Mouse (Mus musculus) megakaryocyte progenitor cell, adult 5-6 weeks (primary cell): ENCODE measurements around the gene Col4a3bp. TPM values are rescaled to one million over a fixed set of nuclear protein-coding genes. Genes with fewer than 3 reads are reported as not detected.
"Not testable (repeated sequence)": the region's sequence is repeated elsewhere in the genome, so short reads cannot be mapped to it uniquely, and the experiment has no call there.

Experiments
- ATAC-seq: replicated peaks from 2 replicates; pipeline ENCODE4 v1.8.0; 2016; ENCODE audit warnings: mild to moderate bottlenecking, moderate TSS enrichment, inconsistent platforms; ENCODE audit not compliant: poor library complexity
- total RNA-seq, 2 experiments: library from RNA; stranded (forward) in 1 of 2; stranded (reverse) in 1 of 2; fragments of 157-497, 149-512 nt in 1 of 2; fragments of 200-1000 nt in 1 of 2; gene quantifications; 2 replicates each; pipeline versions ENCODE4 v1.2.3 to v1.2.4; 2015 to 2017

Col4a3bp gene
- total RNA-seq, 2 experiments from 2014 or later = 43.9 to 45.3 TPM

- ATAC-seq = peak; percentile 69
These were observed 88.0 kb downstream of the Col4a3bp start for GRCm38 (mm10) chr13:96630396-96630795.

- peak; percentile 66 for ATAC-seq
These were observed 101.8 kb downstream of the Col4a3bp start for GRCm38 (mm10) chr13:96644168-96644567.

- no peak for ATAC-seq
These were observed 103.4 kb downstream of the Col4a3bp start for GRCm38 (mm10) chr13:96645822-96646221.

GRCm38 (mm10) chr13:96653041-96653440, 110.6 kb downstream of the Col4a3bp start:
- ATAC-seq = 0 out of 2 replicates have a peak, but pooled peaks have one; percentile 9

- ATAC-seq = no peak
These were observed 114.3 kb downstream of the Col4a3bp start for GRCm38 (mm10) chr13:96656673-96657072.

- ATAC-seq = no peak
These were observed 116.5 kb downstream of the Col4a3bp start for GRCm38 (mm10) chr13:96658936-96659335.

GRCm38 (mm10) chr13:96660095-96660860, 117.9 kb downstream of the Col4a3bp start:
- ATAC-seq = no peak

- not testable (repeated sequence) for ATAC-seq
These were observed 120.7 kb downstream of the Col4a3bp start for GRCm38 (mm10) chr13:96663120-96663519.

- ATAC-seq = peak; percentile 57
These were observed 122.1 kb downstream of the Col4a3bp start for GRCm38 (mm10) chr13:96664419-96664974.

GRCm38 (mm10) chr13:96670019-96670405, 127.6 kb downstream of the Col4a3bp start:
- ATAC-seq = no peak

GRCm38 (mm10) chr13:96670406-96671077, 128.1 kb downstream of the Col4a3bp start, which contains the start of gene Hmgcr:
Gene Hmgcr (minus strand): TSS chr13:96670936.
- peak; percentile 95 for ATAC-seq

- ATAC-seq = peak; percentile 8
These were observed 128.9 kb downstream of the Col4a3bp start for GRCm38 (mm10) chr13:96671078-96671905.

GRCm38 (mm10) chr13:96671906-96672234, 129.5 kb downstream of the Col4a3bp start:
- no peak for ATAC-seq

- no peak for ATAC-seq
These were observed 129.9 kb downstream of the Col4a3bp start for GRCm38 (mm10) chr13:96672276-96672675.

GRCm38 (mm10) chr13:96673817-96674216, 131.4 kb downstream of the Col4a3bp start:
- ATAC-seq = no peak

- ATAC-seq = no peak
These were observed 133.3 kb downstream of the Col4a3bp start for GRCm38 (mm10) chr13:96675756-96676155.

- ATAC-seq = 0 out of 2 replicates have a peak, but pooled peaks have one; percentile 31
These were observed 134.7 kb downstream of the Col4a3bp start for GRCm38 (mm10) chr13:96677071-96677470.

- ATAC-seq = no peak
These were observed 136.2 kb downstream of the Col4a3bp start for GRCm38 (mm10) chr13:96678616-96679015.

GRCm38 (mm10) chr13:96680163-96681087, 138.0 kb downstream of the Col4a3bp start:
- no peak for ATAC-seq

- no peak for ATAC-seq
These were observed 138.7 kb downstream of the Col4a3bp start for GRCm38 (mm10) chr13:96681088-96681620.
